Mouse (Mus musculus): ENCODE results near the gene Cdkal1. TPM values are rescaled to one million over a fixed set of nuclear protein-coding genes. Genes with fewer than 3 reads are reported as not detected.

The Cdkal1 gene
- polyA plus RNA-seq, 1 experiment, result 4.4 TPM

DNA sequence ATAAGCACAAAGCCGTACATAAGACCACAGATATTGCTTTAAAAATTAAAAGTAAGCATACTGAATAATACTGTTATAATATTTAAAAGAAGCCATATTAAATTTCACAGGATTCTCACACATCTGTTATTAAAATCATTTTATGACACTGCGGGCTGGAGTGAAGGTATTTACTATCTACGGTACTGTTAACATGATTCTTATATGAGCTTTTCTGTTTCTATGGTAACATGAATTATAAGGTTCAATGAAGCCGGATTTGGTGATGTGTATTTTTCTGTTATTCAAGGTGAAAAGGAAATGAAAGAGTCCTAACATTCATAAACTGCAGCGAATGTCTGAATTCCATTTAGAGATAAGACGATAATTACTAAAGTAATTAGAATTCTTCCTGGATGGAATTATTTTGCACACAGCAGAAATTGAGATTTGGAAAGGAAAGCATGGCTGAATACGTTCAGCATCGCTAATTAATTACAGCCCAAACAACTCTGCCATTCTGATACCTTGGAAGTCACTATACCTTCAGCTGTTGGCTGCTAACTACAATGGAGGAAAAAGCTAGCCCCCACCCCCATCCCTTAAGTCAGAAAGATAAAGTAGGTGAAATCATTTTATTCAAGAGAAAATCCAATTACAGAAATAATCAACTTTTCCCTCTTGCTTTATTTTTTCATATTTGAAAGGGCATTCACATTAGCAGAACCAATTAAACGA is 373.2 kb downstream of the Cdkal1 start:
- 91% methylated on average over 9 of the region's 9 CpGs for WGBS
- H3K27me3 ChIP-seq (replicated peaks; ENCODE audit: control insufficient read depth, insufficient read depth, low read length), result no peaks in the 10 kb centered on the region
- no peak overlapping the region for H3K27ac ChIP-seq (ENCODE audit: insufficient read depth, low read depth, low read length)
- no peak for TF ChIP-seq POLR2A (IDR thresholded peaks at IDR 0.05; ENCODE audit: low read depth, low read length)
- TF ChIP-seq CTCF (conservative IDR thresholded peaks at IDR 0.05; ENCODE audit: insufficient read depth, insufficient read length, low read depth, low read length), result no peak
- no peak for DNase-seq
- H3K36me3 ChIP-seq (ENCODE audit: control insufficient read depth, insufficient read depth, low read length), result no peaks in the 10 kb centered on the region
- no peaks in the 10 kb centered on the region for H3K4me1 ChIP-seq (ENCODE audit: control insufficient read depth, insufficient read depth, low read length)
- H3K4me3 ChIP-seq (ENCODE audit: insufficient read depth, low read depth, low read length), result no peak overlapping the region

DNA sequence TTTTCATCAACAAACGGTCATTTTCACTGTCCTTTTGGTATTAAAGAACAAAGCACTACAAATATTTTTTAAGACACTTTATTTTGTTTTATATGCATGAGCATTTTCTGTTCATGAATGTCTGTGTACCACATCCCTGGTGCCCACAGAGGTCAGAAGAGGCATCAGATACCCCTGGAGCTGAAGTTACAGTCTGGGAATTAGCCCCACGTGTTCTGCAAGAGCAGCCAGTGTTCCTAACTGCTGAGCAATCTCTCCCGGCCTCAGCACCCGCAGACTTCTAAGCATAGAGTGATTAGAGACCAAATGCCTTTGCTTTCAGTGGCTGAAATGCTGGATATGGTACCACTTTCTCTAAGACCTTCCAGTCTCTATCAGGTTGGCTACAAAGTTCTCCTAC is 379.1 kb downstream of the Cdkal1 start:
- no peak for TF ChIP-seq POLR2A (IDR thresholded peaks at IDR 0.05; ENCODE audit: low read depth, low read length)
- no peak for TF ChIP-seq CTCF (conservative IDR thresholded peaks at IDR 0.05; ENCODE audit: insufficient read depth, insufficient read length, low read depth, low read length)
- H3K4me3 ChIP-seq (ENCODE audit: insufficient read depth, low read depth, low read length), result no peak overlapping the region

DNA sequence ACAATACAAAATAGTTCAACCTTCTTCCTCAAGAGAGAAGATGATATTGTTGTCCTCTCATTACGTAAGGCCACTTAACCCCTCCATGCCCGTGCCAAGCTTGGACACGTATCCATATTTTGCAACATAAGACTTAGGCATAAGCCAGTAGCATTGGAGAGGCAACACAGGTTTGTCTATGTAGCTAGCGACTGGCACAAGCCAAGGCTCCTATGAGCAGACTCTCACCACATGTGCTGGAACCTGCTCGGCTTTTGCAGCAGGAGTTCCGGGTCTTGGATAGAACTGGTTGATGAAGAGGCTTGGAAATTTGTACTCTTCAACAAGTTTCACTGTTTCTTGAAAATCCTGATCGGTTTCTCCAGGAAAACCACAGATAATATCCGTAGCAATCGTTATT is 381.2 kb downstream of the Cdkal1 start:
- no peak for DNase-seq
- 81% methylated on average over 9 of the region's 9 CpGs for WGBS
- TF ChIP-seq CTCF (conservative IDR thresholded peaks at IDR 0.05; ENCODE audit: insufficient read depth, insufficient read length, low read depth, low read length) (no peak), POLR2A (IDR thresholded peaks at IDR 0.05; ENCODE audit: low read depth, low read length) (no peak)
- Histone ChIP-seq H3K27me3 (replicated peaks; ENCODE audit: control insufficient read depth, insufficient read depth, low read length) (no peaks in the 10 kb centered on the region), H3K4me1 (ENCODE audit: control insufficient read depth, insufficient read depth, low read length) (no peaks in the 10 kb centered on the region), H3K27ac (ENCODE audit: insufficient read depth, low read depth, low read length) (no peak overlapping the region), H3K36me3 (ENCODE audit: control insufficient read depth, insufficient read depth, low read length) (no peaks in the 10 kb centered on the region), H3K4me3 (ENCODE audit: insufficient read depth, low read depth, low read length) (no peak overlapping the region)

More for the DNA sequence above, 379.1 kb downstream of the Cdkal1 start:
- 40% methylated on average over 4 of the region's 4 CpGs for WGBS
- no peaks in the 10 kb centered on the region for H3K36me3 ChIP-seq (ENCODE audit: control insufficient read depth, insufficient read depth, low read length)
- no peaks in the 10 kb centered on the region for H3K27me3 ChIP-seq (replicated peaks; ENCODE audit: control insufficient read depth, insufficient read depth, low read length)
- H3K4me1 ChIP-seq (ENCODE audit: control insufficient read depth, insufficient read depth, low read length), result no peaks in the 10 kb centered on the region
- no peak overlapping the region for H3K27ac ChIP-seq (ENCODE audit: insufficient read depth, low read depth, low read length)
- no peak for DNase-seq

DNA sequence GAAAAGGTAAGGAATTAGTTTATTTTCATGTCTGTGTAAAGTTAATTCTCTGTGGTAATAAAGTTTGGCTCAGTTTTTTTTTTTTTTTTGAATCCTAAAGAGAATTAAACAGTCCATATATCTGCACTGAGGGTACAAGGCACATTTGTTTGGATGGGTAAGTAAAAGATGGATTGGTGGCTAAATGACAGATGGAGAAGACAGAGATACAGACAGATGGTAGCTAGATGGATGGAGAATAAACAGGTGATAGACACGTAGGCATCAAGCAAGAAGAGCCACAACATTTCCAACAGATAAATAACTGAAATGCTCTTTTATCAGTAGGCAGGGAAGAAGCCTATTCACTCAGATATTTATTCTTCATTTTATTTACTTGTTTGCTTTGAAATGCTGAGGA is 381.7 kb downstream of the Cdkal1 start:
- no peaks in the 10 kb centered on the region for H3K27me3 ChIP-seq (replicated peaks; ENCODE audit: control insufficient read depth, insufficient read depth, low read length)
- no peak overlapping the region for H3K27ac ChIP-seq (ENCODE audit: insufficient read depth, low read depth, low read length)
- H3K36me3 ChIP-seq (ENCODE audit: control insufficient read depth, insufficient read depth, low read length), result no peaks in the 10 kb centered on the region
- TF ChIP-seq POLR2A (IDR thresholded peaks at IDR 0.05; ENCODE audit: low read depth, low read length) (no peak), CTCF (conservative IDR thresholded peaks at IDR 0.05; ENCODE audit: insufficient read depth, insufficient read length, low read depth, low read length) (no peak)
- no peak overlapping the region for H3K4me3 ChIP-seq (ENCODE audit: insufficient read depth, low read depth, low read length)
- 97% methylated on average over 1 of the region's 1 CpGs for WGBS
- no peaks in the 10 kb centered on the region for H3K4me1 ChIP-seq (ENCODE audit: control insufficient read depth, insufficient read depth, low read length)
- DNase-seq, result no peak

DNA sequence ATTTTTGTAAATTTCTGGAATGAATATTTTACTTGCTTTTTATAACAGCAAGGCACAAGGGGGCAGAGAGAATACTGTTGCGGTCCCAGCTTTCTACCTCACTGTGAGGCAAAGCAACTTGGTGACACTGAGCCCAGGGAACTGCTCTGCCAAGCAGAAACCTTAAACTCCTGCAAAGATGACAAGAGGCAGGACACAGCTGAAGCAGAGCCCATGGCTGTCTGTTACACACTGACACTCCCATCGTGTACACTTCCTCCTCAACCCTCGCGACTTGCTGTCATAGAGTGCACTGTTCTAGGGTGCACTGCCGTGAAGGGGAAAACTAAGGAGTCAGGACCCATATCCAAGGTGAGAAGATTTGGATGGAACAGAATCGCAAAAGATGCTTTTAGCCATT is 393.2 kb downstream of the Cdkal1 start:
- Histone ChIP-seq H3K27ac (ENCODE audit: insufficient read depth, low read depth, low read length) (no peak overlapping the region), H3K27me3 (replicated peaks; ENCODE audit: control insufficient read depth, insufficient read depth, low read length) (no peaks in the 10 kb centered on the region), H3K36me3 (ENCODE audit: control insufficient read depth, insufficient read depth, low read length) (no peaks in the 10 kb centered on the region), H3K4me1 (ENCODE audit: control insufficient read depth, insufficient read depth, low read length) (no peaks in the 10 kb centered on the region), H3K4me3 (ENCODE audit: insufficient read depth, low read depth, low read length) (no peak overlapping the region)
- no peak for DNase-seq
- WGBS, result 75% methylated on average over 6 of the region's 6 CpGs
- TF ChIP-seq POLR2A (IDR thresholded peaks at IDR 0.05; ENCODE audit: low read depth, low read length) (no peak), CTCF (conservative IDR thresholded peaks at IDR 0.05; ENCODE audit: insufficient read depth, insufficient read length, low read depth, low read length) (no peak)

DNA sequence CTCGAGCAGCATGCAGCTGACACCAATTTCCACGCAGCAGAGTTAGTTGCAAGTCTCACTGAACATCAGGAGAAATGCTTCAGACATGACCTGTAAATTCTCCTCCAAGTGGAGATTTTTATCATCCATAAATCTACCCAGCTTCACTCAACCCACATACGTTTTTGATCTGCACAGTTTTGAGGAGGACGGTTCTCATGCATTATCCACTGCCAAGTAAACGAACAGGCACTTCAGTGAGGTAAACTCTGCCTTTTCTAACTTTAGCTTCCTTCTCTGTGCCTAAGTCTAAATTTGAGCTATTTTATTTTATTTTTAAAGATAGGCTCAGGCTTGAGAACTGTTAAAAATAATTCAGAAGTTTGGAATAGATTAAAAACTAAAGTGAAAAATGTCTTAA is 394.7 kb downstream of the Cdkal1 start:
- Histone ChIP-seq H3K4me1 (ENCODE audit: control insufficient read depth, insufficient read depth, low read length) (no peaks in the 10 kb centered on the region), H3K36me3 (ENCODE audit: control insufficient read depth, insufficient read depth, low read length) (no peaks in the 10 kb centered on the region), H3K4me3 (ENCODE audit: insufficient read depth, low read depth, low read length) (no peak overlapping the region), H3K27me3 (replicated peaks; ENCODE audit: control insufficient read depth, insufficient read depth, low read length) (no peaks in the 10 kb centered on the region), H3K27ac (ENCODE audit: insufficient read depth, low read depth, low read length) (no peak overlapping the region)
- TF ChIP-seq POLR2A (IDR thresholded peaks at IDR 0.05; ENCODE audit: low read depth, low read length) (no peak), CTCF (conservative IDR thresholded peaks at IDR 0.05; ENCODE audit: insufficient read depth, insufficient read length, low read depth, low read length) (no peak)
- DNase-seq, result no peak
- WGBS, result 67% methylated on average over 5 of the region's 5 CpGs

DNA sequence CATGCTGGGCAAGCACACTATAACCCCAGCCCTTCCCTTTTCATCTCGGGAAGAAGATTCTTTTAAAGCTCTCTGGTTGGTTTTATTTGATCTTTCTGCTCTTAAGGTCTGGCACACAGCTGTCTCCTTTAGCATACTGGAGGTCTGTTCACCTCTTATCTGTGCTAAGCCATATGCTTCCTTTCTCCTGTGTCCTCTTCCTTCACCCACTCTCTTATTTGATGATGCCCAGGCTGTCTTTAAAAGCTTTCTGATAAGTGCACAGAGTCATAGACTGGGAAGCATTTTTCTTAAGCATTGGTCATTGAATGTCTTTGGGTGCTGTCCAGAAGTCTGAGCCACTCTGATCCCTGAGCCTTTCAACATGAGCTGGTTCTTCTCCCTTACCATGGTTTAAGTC is 397.1 kb downstream of the Cdkal1 start:
- no peak for DNase-seq
- no peaks in the 10 kb centered on the region for H3K4me1 ChIP-seq (ENCODE audit: control insufficient read depth, insufficient read depth, low read length)

More for the DNA sequence above, 397.1 kb downstream of the Cdkal1 start:
- WGBS, result 49% methylated on average over 1 of the region's 1 CpGs
- H3K27ac ChIP-seq (ENCODE audit: insufficient read depth, low read depth, low read length), result no peak overlapping the region
- no peaks in the 10 kb centered on the region for H3K27me3 ChIP-seq (replicated peaks; ENCODE audit: control insufficient read depth, insufficient read depth, low read length)
- no peak overlapping the region for H3K4me3 ChIP-seq (ENCODE audit: insufficient read depth, low read depth, low read length)
- TF ChIP-seq CTCF (conservative IDR thresholded peaks at IDR 0.05; ENCODE audit: insufficient read depth, insufficient read length, low read depth, low read length), result no peak
- no peak for TF ChIP-seq POLR2A (IDR thresholded peaks at IDR 0.05; ENCODE audit: low read depth, low read length)
- H3K36me3 ChIP-seq (ENCODE audit: control insufficient read depth, insufficient read depth, low read length), result no peaks in the 10 kb centered on the region
